Mouse (Mus musculus): ENCODE measurements around the gene Slc9a8. TPM values are rescaled to one million over a fixed set of nuclear protein-coding genes. Genes with fewer than 3 reads are reported as not detected.

Slc9a8 gene
- total RNA-seq, 2 experiments from 2014 or later: 24.5 to 24.6 TPM

- DNase-seq: peak; percentile 90
- intact Hi-C loops (cut with DNase I; ENCODE audit: low total_unique reads): no loop called here
Measured at GRCm38 (mm10) chr2:167492713-167493636, 71.5 kb downstream of the Slc9a8 start, which contains the start of gene Spata2. Spata2 (minus strand) TSS chr2:167492887.

GRCm38 (mm10) chr2:167496437-167496836 lies 74.9 kb downstream of the Slc9a8 start:
- no peak for DNase-seq
- intact Hi-C loops (cut with DNase I; ENCODE audit: low total_unique reads): no loop called here

GRCm38 (mm10) chr2:167497272-167497671 lies 75.8 kb downstream of the Slc9a8 start:
- no peak for DNase-seq
- intact Hi-C loops (cut with DNase I; ENCODE audit: low total_unique reads): no loop called here

- intact Hi-C loops (cut with DNase I; ENCODE audit: low total_unique reads): no loop called here
- DNase-seq: no peak
Measured at GRCm38 (mm10) chr2:167502554-167503252, 81.2 kb downstream of the Slc9a8 start.

GRCm38 (mm10) chr2:167503253-167503895 lies 81.9 kb downstream of the Slc9a8 start:
- intact Hi-C loops (cut with DNase I; ENCODE audit: low total_unique reads): no loop called here

GRCm38 (mm10) chr2:167503896-167504349 lies 82.4 kb downstream of the Slc9a8 start:
- intact Hi-C loops (cut with DNase I; ENCODE audit: low total_unique reads): no loop called here
- peak; percentile 52 for DNase-seq

More at GRCm38 (mm10) chr2:167503253-167503895, 81.9 kb downstream of the Slc9a8 start:
- DNase-seq: peak; percentile 89

GRCm38 (mm10) chr2:167505127-167505526 lies 83.6 kb downstream of the Slc9a8 start:
- no peak for DNase-seq

GRCm38 (mm10) chr2:167506546-167507260 lies 85.2 kb downstream of the Slc9a8 start:
- intact Hi-C loops (cut with DNase I; ENCODE audit: low total_unique reads): no loop called here
- DNase-seq: no peak

More at GRCm38 (mm10) chr2:167505127-167505526, 83.6 kb downstream of the Slc9a8 start:
- intact Hi-C loops (cut with DNase I; ENCODE audit: low total_unique reads): no loop called here

GRCm38 (mm10) chr2:167507719-167508385 lies 86.3 kb downstream of the Slc9a8 start:
- no peak for DNase-seq
- intact Hi-C loops (cut with DNase I; ENCODE audit: low total_unique reads): no loop called here

GRCm38 (mm10) chr2:167508569-167508968 lies 87.1 kb downstream of the Slc9a8 start:
- intact Hi-C loops (cut with DNase I; ENCODE audit: low total_unique reads): no loop called here
- no peak for DNase-seq

GRCm38 (mm10) chr2:167510485-167510884 lies 89.0 kb downstream of the Slc9a8 start:
- intact Hi-C loops (cut with DNase I; ENCODE audit: low total_unique reads): no loop called here
- no peak for DNase-seq

GRCm38 (mm10) chr2:167512365-167512764 lies 90.9 kb downstream of the Slc9a8 start:
- DNase-seq: no peak
- intact Hi-C loops (cut with DNase I; ENCODE audit: low total_unique reads): no loop called here

GRCm38 (mm10) chr2:167512970-167513369 lies 91.5 kb downstream of the Slc9a8 start:
- DNase-seq: no peak
- intact Hi-C loops (cut with DNase I; ENCODE audit: low total_unique reads): no loop called here

GRCm38 (mm10) chr2:167514641-167515040 lies 93.1 kb downstream of the Slc9a8 start:
- DNase-seq: no peak
- intact Hi-C loops (cut with DNase I; ENCODE audit: low total_unique reads): no loop called here

- intact Hi-C loops (cut with DNase I; ENCODE audit: low total_unique reads): no loop called here
- no peak for DNase-seq
Measured at GRCm38 (mm10) chr2:167515688-167516087, 94.2 kb downstream of the Slc9a8 start.

- no peak for DNase-seq
- intact Hi-C loops (cut with DNase I; ENCODE audit: low total_unique reads): no loop called here
Measured at GRCm38 (mm10) chr2:167519606-167520252, 98.2 kb downstream of the Slc9a8 start.
